Mouse (Mus musculus): ENCODE results near the gene Gm10376.
"Not testable (repeated sequence)": the region's sequence is repeated elsewhere in the genome, so short reads cannot be mapped to it uniquely, and the experiment has no call there.

Gene Gm10376

DNA sequence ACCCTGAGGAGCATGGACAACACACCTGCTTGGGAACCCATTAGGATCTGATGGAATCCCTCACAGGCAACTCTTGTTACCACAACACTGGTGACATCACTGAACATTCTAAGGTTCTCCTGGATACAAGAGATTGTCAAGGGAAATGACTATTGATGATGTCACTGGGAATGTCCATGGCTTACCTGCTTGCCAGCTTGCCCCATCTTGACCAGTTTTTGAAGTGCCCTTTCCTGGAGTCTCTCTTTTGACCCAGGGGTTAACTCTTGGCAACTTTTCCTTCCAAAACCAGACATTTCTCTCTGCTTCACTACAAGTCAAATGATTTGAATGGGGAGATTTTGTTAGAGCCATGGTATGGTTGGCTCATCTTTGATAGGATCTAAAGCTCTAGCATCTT is at the start of gene Gm10376:
TSS of gene Gm10376 (minus strand) at position 101 of the 400 bp plus-strand sequence.
- not testable (repeated sequence) for DNase-seq (ENCODE audit: low spot score)

DNA sequence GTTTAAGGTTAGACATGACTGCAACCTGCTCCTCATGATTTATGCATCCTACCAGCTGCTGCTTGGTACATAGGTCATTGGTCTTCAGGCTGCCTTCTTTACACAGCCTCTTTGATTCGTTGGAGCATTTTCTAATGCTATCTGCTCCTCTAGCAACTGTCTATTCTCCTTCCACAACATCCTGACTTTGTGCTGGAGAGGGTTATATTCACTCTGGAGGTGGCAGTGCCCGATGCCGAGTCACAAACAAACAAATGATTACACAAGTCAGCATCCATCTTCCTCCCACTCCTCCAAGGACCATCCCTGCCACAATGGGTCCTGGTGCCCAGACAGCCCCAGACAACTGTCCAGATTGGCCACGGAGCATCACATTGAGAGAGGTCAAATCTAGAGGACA is 44.8 kb upstream of the Gm10376 start:
- not testable (repeated sequence) for DNase-seq (ENCODE audit: low spot score)

DNA sequence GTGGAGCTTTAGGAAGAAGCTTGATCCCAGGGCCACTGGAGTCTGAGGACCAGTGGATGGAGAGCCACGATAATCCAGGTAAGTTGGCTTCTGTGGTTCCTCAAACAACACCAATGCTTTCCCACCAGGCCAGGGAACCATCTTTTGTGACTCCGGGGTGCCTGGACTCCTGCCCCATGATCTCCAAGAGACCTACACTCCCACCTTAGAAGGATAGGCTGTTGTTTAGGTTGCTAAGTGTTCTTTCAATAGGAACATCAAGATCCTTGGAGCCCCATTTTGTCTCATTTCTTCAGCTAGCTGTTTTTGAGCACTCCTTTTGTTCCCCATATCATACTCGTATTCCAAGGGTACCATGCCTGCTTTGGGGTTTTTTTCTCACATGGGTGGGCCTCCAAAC is 42.6 kb upstream of the Gm10376 start:
- DNase-seq (ENCODE audit: low spot score): not testable (repeated sequence)

DNA sequence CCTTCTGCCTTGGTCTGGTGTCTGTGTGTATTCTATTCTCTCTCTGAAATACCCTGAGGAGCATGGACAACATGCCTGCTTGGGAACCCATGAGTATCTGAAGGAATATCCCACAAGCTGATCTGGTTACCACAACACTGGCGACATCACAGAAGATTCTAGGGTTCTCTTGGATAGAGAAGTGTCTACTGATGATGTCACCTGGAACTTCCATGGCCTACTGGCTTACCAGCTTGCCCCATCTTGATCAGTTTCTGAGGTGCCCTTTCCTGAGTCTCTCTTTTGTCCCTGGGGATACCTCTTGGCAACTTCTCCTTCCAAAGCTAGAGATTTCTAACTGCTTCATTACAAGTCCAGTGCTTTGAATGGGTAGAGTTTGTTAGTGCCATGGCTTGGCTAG is 21.9 kb downstream of the Gm10376 start, which contains the start of gene Gm8082:
TSS of gene Gm8082 (minus strand) at position 101 of the 400 bp plus-strand sequence.
- DNase-seq (ENCODE audit: low spot score): not testable (repeated sequence)
